Mouse (Mus musculus): ENCODE data around the gene Bzw1.

GRCm38 (mm10) chr1:58348712-58349111 is 44.0 kb upstream of the Bzw1 start:
- TF ChIP-seq POLR2A (IDR thresholded peaks at IDR 0.05; ENCODE audit: borderline replicate concordance, control insufficient read depth, low read depth, low read length) = no peak
- no peak for TF ChIP-seq CTCF (IDR thresholded peaks at IDR 0.05; ENCODE audit: control insufficient read depth, insufficient read depth, low read length)

Data from bone marrow, adult 2 months (tissue).